ENCODE assay signal across 4 mouse cellular contexts in genomic region chr16:35270945-35271344, GRCm38 (mm10).
"Had no signal": no experiment of that assay in that cellular context is flagged by ENCODE, and none has a peak within 500 bp of the region (broad histone marks: within the 10 kb centered on the region; RNA-seq: fewer than 3 reads in every experiment).

No protein-coding gene starts in this region.

- H3K4me1 ChIP-seq: limb, embryonic 15.5 days; liver, embryonic 12.5 days; lung, embryonic 15.5 days had no signal

- H3K9me3 ChIP-seq: limb, embryonic 15.5 days; liver, embryonic 12.5 days; lung, embryonic 15.5 days had no signal

- H3K36me3 ChIP-seq: limb, embryonic 15.5 days; liver, embryonic 12.5 days; lung, embryonic 15.5 days had no signal

- H3K4me3 ChIP-seq: limb, embryonic 15.5 days; liver, embryonic 12.5 days; lung, embryonic 15.5 days had no signal

- H3K4me2 ChIP-seq: limb, embryonic 15.5 days; liver, embryonic 12.5 days; lung, embryonic 15.5 days had no signal

- H3K9ac ChIP-seq: limb, embryonic 15.5 days; liver, embryonic 12.5 days; lung, embryonic 15.5 days had no signal

- H3K27ac ChIP-seq: kidney, postnatal 0 days; limb, embryonic 15.5 days; liver, embryonic 12.5 days; lung, embryonic 15.5 days had no signal
